Mouse (Mus musculus) limb, embryonic 15.5 days (tissue): ENCODE results near the gene Tkfc. TPM values are rescaled to one million over a fixed set of nuclear protein-coding genes. Genes with fewer than 3 reads are reported as not detected.
A peak's percentile ranks its signal among the peaks of the same experiment; 100 is the strongest.

ENCODE experiments used
- ATAC-seq: fragments of 200-750 bp; cut with Nextera tagmentation; 2 replicates; pipeline ENCODE4 v1.8.0; 2017; ENCODE audit warnings: low read depth, moderate TSS enrichment; ENCODE audit not compliant: insufficient number of reproducible peaks, low FRiP score, low TSS enrichment
- H3K27ac ChIP-seq: fragments of 300-500 bp; sonication (generic); 2 replicates; pipeline ENCODE4 v1.5.1; 2015; ENCODE audit warnings: moderate library complexity, mild to moderate bottlenecking, inconsistent platforms
- H3K27me3 ChIP-seq: fragments of 300-500 bp; sonication (generic); 2 replicates; pipeline ENCODE4 v1.6.1; 2015; ENCODE audit warnings: inconsistent platforms
- H3K36me3 ChIP-seq: fragments of 300-500 bp; sonication (generic); 2 replicates; pipeline ENCODE4 v1.6.1; 2015; ENCODE audit warnings: inconsistent platforms
- H3K4me1 ChIP-seq: fragments of 300-500 bp; sonication (generic); 2 replicates; pipeline ENCODE4 v1.6.1; 2015; ENCODE audit warnings: inconsistent platforms
- H3K4me2 ChIP-seq: fragments of 300-500 bp; sonication (generic); 2 replicates; pipeline ENCODE4 v1.6.1; 2015; ENCODE audit warnings: mild to moderate bottlenecking, inconsistent platforms
- H3K4me3 ChIP-seq: fragments of 300-500 bp; sonication (generic); 2 replicates; pipeline ENCODE4 v1.5.1; 2015; ENCODE audit warnings: mild to moderate bottlenecking, inconsistent platforms
- H3K9ac ChIP-seq: fragments of 300-500 bp; sonication (generic); 2 replicates; pipeline ENCODE4 v1.6.1; 2015; ENCODE audit warnings: inconsistent platforms
- H3K9me3 ChIP-seq: fragments of 300-500 bp; sonication (generic); 2 replicates; pipeline ENCODE4 v1.6.1; 2016; ENCODE audit warnings: inconsistent platforms
- WGBS: fragments of 180-500 bp; shearing (Covaris S2); methylation state at CpG from one replicate; pipeline ENCODE4 v1.1.7; 2015; 5-methylcytosine and 5-hydroxymethylcytosine counted together
- polyA plus RNA-seq: library from polyadenylated mRNA; unstranded; fragments of >200 nt; fragmentation: Nextera tagmentation; extraction: Ambion mirVana; gene quantifications from 2 replicates; pipeline ENCODE4 v1.2.1, GENCODE M21; 2015

Gene Tkfc
- 12.0 and 13.2 TPM in 2 replicates for polyA plus RNA-seq

GRCm38 (mm10) chr19:10605293-10605900 is at the start of gene Tkfc, which contains the start of gene Ddb1:
Gene Tkfc (minus strand): TSS chr19:10605654.
Gene Ddb1 (plus strand): TSS chr19:10605327.
- Histone ChIP-seq H3K4me3 (peak within 1 kb of the TSS; percentile 71), H3K4me1 (peaks cover 40% of the 10 kb centered on the region), H3K27me3 (no peaks in the 10 kb centered on the region), H3K4me2 (peak within 1 kb of the TSS; percentile 72), H3K9ac (peak within 1 kb of the TSS; percentile 83), H3K36me3 (peaks cover 30% of the 10 kb centered on the region), H3K9me3 (no peaks in the 10 kb centered on the region), H3K27ac (peak within 1 kb of the TSS; percentile 95)
- 0% methylated on average over 47 of the region's 49 CpGs for WGBS
- peak; percentile 96 for ATAC-seq

GRCm38 (mm10) chr19:10648156-10648555 is 42.7 kb upstream of the Tkfc start:
- H3K4me2 ChIP-seq: no peak overlapping the region
- no peaks in the 10 kb centered on the region for H3K4me1 ChIP-seq
- no peak for ATAC-seq
- H3K9ac ChIP-seq: no peak overlapping the region
- no peak overlapping the region for H3K27ac ChIP-seq
- H3K27me3 ChIP-seq: no peaks in the 10 kb centered on the region
- H3K9me3 ChIP-seq: no peaks in the 10 kb centered on the region
- no peak overlapping the region for H3K4me3 ChIP-seq
- H3K36me3 ChIP-seq: no peaks in the 10 kb centered on the region
- 82% methylated on average over 8 of the region's 8 CpGs for WGBS

GRCm38 (mm10) chr19:10645616-10646015 is 40.2 kb upstream of the Tkfc start:
- Histone ChIP-seq H3K4me3 (no peak overlapping the region), H3K9me3 (no peaks in the 10 kb centered on the region), H3K4me1 (peaks cover 1% of the 10 kb centered on the region; the same call in 1 of the 2 replicates), H3K4me2 (no peak overlapping the region), H3K27ac (no peak overlapping the region), H3K27me3 (no peaks in the 10 kb centered on the region), H3K9ac (no peak overlapping the region), H3K36me3 (no peaks in the 10 kb centered on the region)
- 83% methylated on average over 2 of the region's 2 CpGs for WGBS
- ATAC-seq: no peak

GRCm38 (mm10) chr19:10640589-10641378 is 35.3 kb upstream of the Tkfc start:
- 38% methylated on average over 13 of the region's 13 CpGs for WGBS
- peak overlapping the region; percentile 31 for H3K4me2 ChIP-seq
- no peaks in the 10 kb centered on the region for H3K9me3 ChIP-seq
- H3K4me3 ChIP-seq: 0 out of 2 replicates have a peak overlapping the region, but pooled peaks have one; percentile 3
- H3K36me3 ChIP-seq: no peaks in the 10 kb centered on the region
- H3K27me3 ChIP-seq: no peaks in the 10 kb centered on the region
- ATAC-seq: peak; percentile 73
- H3K27ac ChIP-seq: peak overlapping the region; percentile 79
- peaks cover 8% of the 10 kb centered on the region; the same call in 1 of the 2 replicates for H3K4me1 ChIP-seq
- 0 out of 2 replicates have a peak overlapping the region, but pooled peaks have one; percentile 26 for H3K9ac ChIP-seq

DNA sequence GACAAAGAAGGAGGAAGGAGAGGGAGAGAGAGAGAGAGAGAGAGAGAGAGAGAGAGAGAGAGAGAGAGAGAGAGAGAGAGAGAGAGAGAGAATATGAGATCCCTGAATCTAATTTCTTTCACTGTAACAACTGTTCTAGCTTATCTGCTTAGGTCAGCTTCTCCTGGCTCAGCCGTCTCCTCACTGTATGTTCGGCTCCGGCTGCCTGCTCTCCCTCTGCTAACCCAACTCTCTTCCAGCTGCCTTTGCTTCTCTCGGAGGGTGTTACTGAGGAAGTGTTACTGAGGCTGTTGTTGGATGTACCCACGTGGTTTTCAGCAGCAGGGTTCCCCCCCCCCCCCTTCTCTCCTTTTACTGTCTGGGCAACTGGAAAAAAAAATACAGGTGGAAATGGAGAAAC is 34.6 kb upstream of the Tkfc start:
- peaks cover 15% of the 10 kb centered on the region; the same call in 1 of the 2 replicates for H3K4me1 ChIP-seq
- no peaks in the 10 kb centered on the region for H3K36me3 ChIP-seq
- ATAC-seq: no peak
- 4% methylated on average over 5 of the region's 5 CpGs for WGBS
- H3K27me3 ChIP-seq: no peaks in the 10 kb centered on the region
- H3K4me2 ChIP-seq: peak overlapping the region; percentile 31
- H3K9ac ChIP-seq: 0 out of 2 replicates have a peak overlapping the region, but pooled peaks have one; percentile 26
- no peaks in the 10 kb centered on the region for H3K9me3 ChIP-seq
- peak overlapping the region; percentile 79 for H3K27ac ChIP-seq
- H3K4me3 ChIP-seq: 0 out of 2 replicates have a peak overlapping the region, but pooled peaks have one; percentile 3

DNA sequence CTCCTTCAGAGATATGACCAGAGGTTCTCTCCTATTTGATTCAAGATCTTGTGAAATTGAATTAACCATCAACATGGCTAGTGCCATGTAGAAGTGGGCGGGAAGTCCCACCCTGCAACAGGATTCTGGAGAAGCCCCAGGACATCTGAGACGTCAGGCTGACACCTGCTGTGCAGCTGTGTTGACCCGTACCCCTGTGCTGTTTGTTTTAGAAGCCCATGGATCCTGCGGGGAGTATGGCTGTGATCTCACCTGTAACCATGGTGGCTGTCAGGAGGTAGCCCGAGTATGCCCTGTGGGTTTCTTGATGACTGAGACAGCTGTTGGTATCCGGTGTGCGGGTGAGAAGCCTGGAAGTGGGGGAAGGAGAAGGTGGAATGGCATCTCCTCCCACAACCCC is 32.4 kb upstream of the Tkfc start:
- peaks cover 30% of the 10 kb centered on the region for H3K4me1 ChIP-seq
- ATAC-seq: no peak

GRCm38 (mm10) chr19:10634872-10635318 is 29.4 kb upstream of the Tkfc start:
- H3K4me2 ChIP-seq: peak overlapping the region; percentile 97
- H3K4me3 ChIP-seq: peak overlapping the region; percentile 47
- H3K4me1 ChIP-seq: peaks cover 22% of the 10 kb centered on the region
- H3K27ac ChIP-seq: peak overlapping the region; percentile 47
- peaks cover 19% of the 10 kb centered on the region for H3K36me3 ChIP-seq
- 3% methylated on average over 21 of the region's 21 CpGs for WGBS
- no peaks in the 10 kb centered on the region for H3K9me3 ChIP-seq
- H3K27me3 ChIP-seq: no peaks in the 10 kb centered on the region
- peak overlapping the region; percentile 47 for H3K9ac ChIP-seq
- ATAC-seq: peak; percentile 70

More for the DNA sequence above, 32.4 kb upstream of the Tkfc start:
- Histone ChIP-seq H3K36me3 (no peaks in the 10 kb centered on the region), H3K9me3 (no peaks in the 10 kb centered on the region), H3K9ac (no peak overlapping the region), H3K4me2 (no peak overlapping the region), H3K27me3 (no peaks in the 10 kb centered on the region), H3K4me3 (no peak overlapping the region), H3K27ac (no peak overlapping the region)
- WGBS: 50% methylated on average over 7 of the region's 7 CpGs

DNA sequence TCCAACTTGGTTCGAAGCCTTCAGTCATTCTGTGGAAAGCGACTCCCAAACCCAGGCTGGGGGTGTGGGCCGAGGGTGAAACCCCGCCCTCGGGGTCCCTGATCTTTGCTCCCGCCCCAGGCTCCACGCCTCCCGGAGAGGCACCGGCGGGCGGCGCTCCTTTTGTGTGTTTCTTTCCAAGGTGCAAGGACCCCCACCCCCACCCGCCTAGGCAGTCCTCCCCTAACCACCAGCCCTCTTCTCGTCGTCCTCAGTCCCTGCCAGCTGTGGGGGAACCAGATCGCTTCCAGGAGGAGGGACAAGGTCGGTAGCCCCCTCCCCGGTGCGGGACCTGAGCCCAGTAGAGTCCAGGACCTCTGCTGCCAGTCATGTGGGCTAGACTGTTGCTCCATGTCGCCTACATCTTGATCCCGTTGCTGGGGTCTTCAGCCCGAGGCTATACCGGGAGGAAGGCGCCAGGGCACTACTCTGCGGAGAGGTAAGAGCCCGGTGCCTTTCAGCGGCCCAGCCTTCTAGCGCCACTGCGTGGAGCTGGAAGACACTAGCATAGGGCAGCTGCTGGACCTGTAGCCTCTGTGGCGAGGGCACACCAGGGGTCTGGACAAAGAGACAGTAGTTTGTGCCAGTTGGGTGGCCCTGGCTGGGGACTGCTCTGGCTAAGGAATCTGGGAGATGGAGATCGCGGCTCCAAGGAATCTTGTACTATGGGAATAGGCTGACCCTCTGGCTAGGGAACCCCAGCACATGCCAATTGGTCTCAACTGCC is 28.8 kb upstream of the Tkfc start, which contains the start of gene Vwce:
TSS of gene Vwce (plus strand) at position 108 of the 766 bp plus-strand sequence.
- H3K4me2 ChIP-seq: peak within 1 kb of the TSS; percentile 97
- H3K36me3 ChIP-seq: peaks cover 25% of the 10 kb centered on the region
- peak within 1 kb of the TSS; percentile 47 for H3K4me3 ChIP-seq
- H3K27ac ChIP-seq: peak within 1 kb of the TSS; percentile 47
- 1% methylated on average over 32 of the region's 32 CpGs for WGBS
- no peaks in the 10 kb centered on the region for H3K9me3 ChIP-seq
- peak; percentile 62 for ATAC-seq
- H3K9ac ChIP-seq: peak within 1 kb of the TSS; percentile 47
- H3K27me3 ChIP-seq: no peaks in the 10 kb centered on the region
- H3K4me1 ChIP-seq: peaks cover 22% of the 10 kb centered on the region

- Histone ChIP-seq H3K27ac (no peak overlapping the region), H3K9ac (no peak overlapping the region), H3K36me3 (peaks cover 62% of the 10 kb centered on the region), H3K4me2 (no peak overlapping the region), H3K4me1 (peaks cover 27% of the 10 kb centered on the region), H3K9me3 (no peaks in the 10 kb centered on the region), H3K4me3 (no peak overlapping the region), H3K27me3 (no peaks in the 10 kb centered on the region)
- 67% methylated on average over 5 of the region's 5 CpGs for WGBS
- ATAC-seq: no peak
Observed at GRCm38 (mm10) chr19:10608573-10609240, 3.3 kb upstream of the Tkfc start.

- peak overlapping the region; percentile 71 for H3K4me3 ChIP-seq
- H3K4me1 ChIP-seq: peaks cover 40% of the 10 kb centered on the region
- no peak for ATAC-seq
- H3K27me3 ChIP-seq: no peaks in the 10 kb centered on the region
- 5% methylated on average over 20 of the region's 20 CpGs for WGBS
- peaks cover 37% of the 10 kb centered on the region for H3K36me3 ChIP-seq
- no peaks in the 10 kb centered on the region for H3K9me3 ChIP-seq
- H3K4me2 ChIP-seq: peak overlapping the region; percentile 72
- H3K27ac ChIP-seq: peak overlapping the region; percentile 95
- H3K9ac ChIP-seq: peak overlapping the region; percentile 83
Observed at GRCm38 (mm10) chr19:10605901-10606622, 608 bp upstream of the Tkfc start.
